Mouse (Mus musculus) brain, adult 2 months (tissue): ENCODE measurements at regions not wholly inside any gene's neighbourhood (a gene's known extent, or its start where the extent isn't known, plus 50 kb on each side); places are given as distances from the start of the nearest gene placed in this dataset.
A peak's percentile ranks its signal among the peaks of the same experiment; 100 is the strongest.

Source experiments
- DNase-seq: peaks from one replicate; pipeline ENCODE4 v3.0.0; 2011; ENCODE audit warnings: low read depth, low spot score

GRCm38 (mm10) chrX:169554359-169554758 is 130.6 kb upstream of the Mid1 start:
- no peak for DNase-seq

GRCm38 (mm10) chrX:169552851-169553250 is 132.1 kb upstream of the Mid1 start:
- peak; percentile 25 for DNase-seq

- DNase-seq, result peak; percentile 23
Measured at GRCm38 (mm10) chrX:169544037-169544436, 141.0 kb upstream of the Mid1 start.

- DNase-seq, result no peak
Measured at GRCm38 (mm10) chrX:169508229-169508628, 176.8 kb upstream of the Mid1 start.

- no peak for DNase-seq
Measured at GRCm38 (mm10) chrX:169493577-169493976, 173.4 kb upstream of the Hccs start.

GRCm38 (mm10) chrX:169473518-169473917 is 153.3 kb upstream of the Hccs start:
- no peak for DNase-seq

- DNase-seq, result peak; percentile 0
Measured at GRCm38 (mm10) chrX:169470715-169471114, 150.5 kb upstream of the Hccs start.

- DNase-seq, result no peak
Measured at GRCm38 (mm10) chrX:169450159-169450558, 130.0 kb upstream of the Hccs start.

- DNase-seq, result no peak
Measured at GRCm38 (mm10) chrX:169439546-169439945, 119.4 kb upstream of the Hccs start.

GRCm38 (mm10) chrX:169438626-169439025 is 118.5 kb upstream of the Hccs start:
- DNase-seq, result peak; percentile 2

GRCm38 (mm10) chrX:169433903-169434302 is 113.7 kb upstream of the Hccs start:
- DNase-seq, result no peak

- DNase-seq, result no peak
Measured at GRCm38 (mm10) chrX:169396825-169397224, 76.7 kb upstream of the Hccs start.

- no peak for DNase-seq
Measured at GRCm38 (mm10) chrX:169386640-169387039, 66.5 kb upstream of the Hccs start.
